Mouse (Mus musculus) E14TG2a.4 (cell line): ENCODE results near the gene Adam19.

Experiments used
- CTCF ChIP-seq: conservative IDR thresholded peaks from 2 replicates; pipeline ENCODE4 v1.5.1; 2014; ENCODE audit warnings: low read length
- NANOG ChIP-seq: IDR thresholded peaks from 2 replicates; pipeline ENCODE4 v1.6.1; 2014; ENCODE audit warnings: borderline replicate concordance, low read length, mixed read lengths

DNA sequence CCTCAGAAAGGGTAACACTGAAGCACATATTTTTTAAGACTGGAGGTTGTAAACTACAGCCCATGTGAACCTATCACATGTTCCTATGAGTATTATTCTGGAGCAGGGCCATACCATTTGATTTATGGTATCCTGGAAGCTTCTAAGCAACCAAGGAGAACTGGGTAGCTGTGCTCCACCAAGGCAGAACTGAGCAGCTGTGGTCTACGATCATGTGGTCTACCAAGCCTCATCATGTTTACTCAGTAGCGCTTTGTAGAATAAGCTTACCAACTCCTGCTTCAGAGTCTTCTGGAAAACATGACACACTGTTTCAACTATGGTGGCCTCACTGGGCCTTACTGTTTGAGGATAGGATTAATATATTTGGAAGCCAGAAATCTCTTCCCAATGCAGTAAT, 60.7 kb downstream of the Adam19 start:
- TF ChIP-seq CTCF, result no peak
- TF ChIP-seq NANOG, result no peak
